Mouse (Mus musculus): ENCODE results near the gene Tnni3.

Tnni3 gene

GRCm38 (mm10) chr7:4499034-4499433 is 25.0 kb downstream of the Tnni3 start:
- DNase-seq (ENCODE audit: low spot score in 2 of 2): no peak

DNA sequence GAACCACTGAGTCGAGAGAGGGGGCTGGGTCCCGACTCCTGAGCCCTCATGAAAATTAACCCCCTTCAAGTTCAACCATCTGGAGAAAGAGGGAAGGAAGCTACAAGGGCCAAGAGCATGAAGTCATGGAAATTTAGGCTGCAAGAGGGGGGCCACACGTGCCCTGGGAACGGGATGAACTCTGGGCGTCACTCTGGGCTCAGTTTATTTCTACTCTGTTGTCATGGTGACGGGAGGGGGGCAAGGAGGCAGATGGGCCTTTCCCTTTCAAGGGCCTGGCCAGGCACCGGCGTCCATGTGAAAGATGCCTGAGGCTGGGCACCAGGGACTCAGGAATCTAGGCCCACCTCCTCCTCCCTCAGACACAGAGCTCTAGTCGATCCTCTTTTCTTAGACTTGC is 25.8 kb downstream of the Tnni3 start:
- DNase-seq (ENCODE audit: low spot score in 2 of 2): peak; percentile 43 to 60

DNA sequence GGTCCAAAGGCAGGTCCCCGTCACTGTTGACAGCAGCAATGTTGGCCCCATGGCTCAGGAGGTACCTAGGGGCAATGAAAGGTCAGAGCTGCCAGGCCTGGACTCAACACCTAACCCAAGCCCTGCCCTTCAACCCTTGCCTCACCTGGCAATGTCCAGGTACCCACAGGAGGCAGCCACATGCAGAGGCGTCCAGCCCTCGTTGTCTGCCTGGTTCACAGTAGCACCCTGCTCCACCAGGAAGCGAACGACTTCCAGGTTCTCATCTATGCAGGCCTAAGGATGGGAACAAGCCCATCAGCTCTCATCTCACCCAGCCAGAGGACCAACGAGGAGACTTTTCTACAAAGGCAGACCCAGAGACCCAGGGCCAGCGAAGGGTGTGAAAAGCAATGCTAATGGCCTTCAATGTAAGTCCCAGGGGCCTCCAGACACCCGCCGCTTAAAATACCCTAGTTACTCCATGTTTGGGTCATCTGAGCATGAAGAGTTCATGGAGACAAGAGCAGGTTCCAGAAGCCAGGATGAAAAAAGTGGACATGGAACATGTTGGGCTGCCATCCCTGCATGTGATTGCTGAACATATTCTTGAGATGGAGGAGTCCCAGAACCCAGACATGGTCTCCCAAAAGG is 26.6 kb downstream of the Tnni3 start:
- DNase-seq (ENCODE audit: low spot score in 2 of 2): no peak

GRCm38 (mm10) chr7:4496468-4496867 is 27.6 kb downstream of the Tnni3 start:
- no peak for DNase-seq (ENCODE audit: low spot score in 2 of 2)

DNA sequence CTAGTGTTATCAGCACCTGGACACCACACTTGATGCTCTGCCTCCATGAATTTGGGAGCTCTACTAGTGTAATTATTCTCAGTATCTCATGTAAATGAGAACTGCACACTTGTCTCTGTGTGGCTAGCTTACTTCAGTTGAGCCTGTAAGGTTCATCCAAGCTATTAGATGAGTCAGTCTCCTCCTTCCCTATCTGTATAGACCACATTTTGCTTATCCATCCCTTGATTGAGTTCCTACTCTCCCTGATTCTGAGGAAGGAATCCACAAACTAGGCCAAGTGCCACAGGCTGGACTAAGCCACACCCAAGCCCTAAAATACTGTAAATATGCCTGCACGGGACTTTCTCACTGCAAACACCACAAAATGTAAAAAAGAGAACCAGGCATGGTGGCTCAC is 30.0 kb downstream of the Tnni3 start:
- DNase-seq (ENCODE audit: low spot score in 2 of 2): no peak

GRCm38 (mm10) chr7:4492284-4493224 is 31.5 kb downstream of the Tnni3 start:
- DNase-seq (ENCODE audit: low spot score in 2 of 2): no peak

DNA sequence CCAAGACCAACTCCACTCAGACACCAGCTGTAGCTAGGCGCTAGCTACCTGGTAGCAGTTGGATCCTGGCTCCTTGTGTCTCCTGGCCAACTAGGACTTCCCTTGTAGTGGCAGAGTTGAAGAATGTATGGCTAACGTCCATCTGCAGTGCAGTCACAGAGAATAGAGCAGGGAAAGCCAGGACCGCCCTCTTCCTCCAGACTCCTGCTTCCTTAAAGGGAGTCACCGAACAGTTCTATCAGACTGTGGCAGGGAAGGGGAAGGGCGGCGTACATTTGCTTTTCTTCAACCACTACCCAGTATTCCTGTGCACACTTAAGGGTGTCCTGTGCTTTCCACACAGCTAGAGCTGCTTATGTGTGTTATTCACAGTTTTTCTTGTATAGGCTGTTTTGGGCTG is 32.7 kb downstream of the Tnni3 start:
- no peak for DNase-seq (ENCODE audit: low spot score in 2 of 2)

DNA sequence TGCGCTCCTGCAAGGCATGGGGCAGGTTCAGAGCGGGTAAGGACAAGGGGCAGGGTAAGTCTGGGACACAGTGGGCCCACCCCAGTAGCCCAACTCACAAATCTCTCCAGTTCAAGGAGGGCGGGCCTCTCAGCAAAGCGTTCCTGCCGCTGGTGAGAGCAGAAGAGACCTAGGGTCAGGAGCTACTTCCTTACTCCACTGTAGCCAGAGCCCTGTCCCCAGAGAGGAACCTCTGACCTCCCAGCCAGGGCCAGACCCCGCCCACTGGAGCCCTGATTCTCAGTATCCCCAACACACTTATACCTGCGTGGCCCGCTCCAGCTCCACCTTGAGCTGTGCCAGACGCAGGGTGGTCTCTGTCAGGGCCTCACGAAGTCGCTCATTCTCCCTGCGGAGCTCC is 41.7 kb downstream of the Tnni3 start:
- DNase-seq (ENCODE audit: low spot score in 2 of 2): no peak

- no peak for DNase-seq (ENCODE audit: low spot score in 2 of 2)
These were observed 44.4 kb downstream of the Tnni3 start for GRCm38 (mm10) chr7:4479674-4480073.

GRCm38 (mm10) chr7:4478796-4479291 is 45.2 kb downstream of the Tnni3 start:
- DNase-seq (ENCODE audit: low spot score in 2 of 2): no peak

DNA sequence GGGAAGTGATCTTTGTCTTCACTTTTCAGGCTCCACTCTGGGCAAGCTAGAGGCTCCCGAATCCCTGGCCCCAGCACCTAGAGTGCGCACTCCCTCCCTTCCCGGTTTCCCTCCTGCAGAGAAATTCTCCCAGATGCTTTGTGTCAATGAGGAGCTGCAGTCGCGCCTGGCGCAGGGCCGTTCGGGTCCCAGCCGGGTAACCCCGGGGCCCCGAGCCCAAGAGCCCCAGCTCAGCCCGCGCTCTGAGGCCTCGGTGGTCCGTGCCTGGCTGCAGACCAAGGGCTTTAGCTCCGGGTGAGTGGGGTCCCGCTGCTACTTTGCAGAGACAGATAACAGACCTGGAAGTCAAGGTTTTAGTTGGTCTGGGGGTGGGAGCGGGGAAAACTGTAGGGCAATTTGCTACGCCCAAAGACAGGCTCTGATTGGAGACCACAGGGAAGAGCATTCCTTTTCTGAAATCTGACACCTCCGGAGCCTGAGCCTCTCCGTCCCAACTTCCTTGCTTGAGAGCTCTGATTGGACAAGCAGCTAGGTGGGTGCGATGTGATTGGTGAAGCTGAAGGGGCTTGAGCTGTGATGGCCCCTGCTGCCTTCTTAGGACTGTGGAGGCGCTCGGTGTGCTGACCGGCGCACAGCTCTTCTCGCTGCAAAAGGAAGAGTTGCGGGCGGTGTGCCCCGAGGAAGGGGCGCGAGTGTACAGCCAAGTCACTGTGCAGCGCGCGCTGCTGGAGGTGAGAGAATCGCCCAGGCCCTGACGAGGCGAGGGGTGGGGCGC is 45.8 kb downstream of the Tnni3 start:
- peak; percentile 64 to 72 for DNase-seq (ENCODE audit: low spot score in 2 of 2)

GRCm38 (mm10) chr7:4473940-4474339 is 50.1 kb downstream of the Tnni3 start:
- no peak for DNase-seq (ENCODE audit: low spot score in 2 of 2)

GRCm38 (mm10) chr7:4471179-4471555 is 52.9 kb downstream of the Tnni3 start:
- DNase-seq (ENCODE audit: low spot score in 2 of 2): peak; percentile 69 to 88

- DNase-seq (ENCODE audit: low spot score in 2 of 2): peak; percentile 45 to 49
These were observed 53.5 kb downstream of the Tnni3 start for GRCm38 (mm10) chr7:4470275-4471178.

All from frontal cortex, postnatal 10 days (tissue).